Mouse (Mus musculus): ENCODE data around the gene Trit1. TPM values are rescaled to one million over a fixed set of nuclear protein-coding genes. Genes with fewer than 3 reads are reported as not detected.
A peak's percentile ranks its signal among the peaks of the same experiment; 100 is the strongest.

Trit1 gene
- polyA plus RNA-seq, 1 experiment = 0.85 TPM

GRCm38 (mm10) chr4:123013949-123014406 is 2.4 kb upstream of the Trit1 start:
- TF ChIP-seq GATA1 (IDR thresholded peaks at IDR 0.05; ENCODE audit: borderline replicate concordance, low read length) (no peak), FLI1 (IDR thresholded peaks at IDR 0.05; ENCODE audit: low read length) (no peak)
- H3K27me3 ChIP-seq (replicated peaks) = peaks cover 7% of the 10 kb centered on the region
- no peak overlapping the region for H3K4me3 ChIP-seq (replicated peaks)
- peaks cover 44% of the 10 kb centered on the region for H3K4me1 ChIP-seq
- H3K9me3 ChIP-seq = peaks cover 6% of the 10 kb centered on the region
- peaks cover 5% of the 10 kb centered on the region for H3K36me3 ChIP-seq (replicated peaks; ENCODE audit: low read length)

- TF ChIP-seq GATA1 (IDR thresholded peaks at IDR 0.05; ENCODE audit: borderline replicate concordance, low read length) (no peak), FLI1 (IDR thresholded peaks at IDR 0.05; ENCODE audit: low read length) (no peak)
- Histone ChIP-seq H3K27me3 (replicated peaks) (peaks cover 6% of the 10 kb centered on the region), H3K36me3 (replicated peaks; ENCODE audit: low read length) (peaks cover 9% of the 10 kb centered on the region), H3K4me3 (replicated peaks) (no peak overlapping the region), H3K9me3 (peaks cover 6% of the 10 kb centered on the region), H3K4me1 (peaks cover 48% of the 10 kb centered on the region)
Observed at GRCm38 (mm10) chr4:123014501-123015282, 1.7 kb upstream of the Trit1 start.

GRCm38 (mm10) chr4:123021591-123021990 is 5.2 kb downstream of the Trit1 start:
- TF ChIP-seq FLI1 (IDR thresholded peaks at IDR 0.05; ENCODE audit: low read length) = no peak
- TF ChIP-seq GATA1 (IDR thresholded peaks at IDR 0.05; ENCODE audit: borderline replicate concordance, low read length) = no peak
- peaks cover 41% of the 10 kb centered on the region for H3K36me3 ChIP-seq (replicated peaks; ENCODE audit: low read length)
- H3K4me3 ChIP-seq (replicated peaks) = no peak overlapping the region
- peaks cover 55% of the 10 kb centered on the region for H3K4me1 ChIP-seq
- peaks cover 6% of the 10 kb centered on the region for H3K9me3 ChIP-seq
- no peaks in the 10 kb centered on the region for H3K27me3 ChIP-seq (replicated peaks)

- no peaks in the 10 kb centered on the region for H3K27me3 ChIP-seq (replicated peaks)
- H3K36me3 ChIP-seq (replicated peaks; ENCODE audit: low read length) = peaks cover 51% of the 10 kb centered on the region
- H3K4me3 ChIP-seq (replicated peaks) = no peak overlapping the region
- H3K9me3 ChIP-seq = peaks cover 6% of the 10 kb centered on the region
- peaks cover 56% of the 10 kb centered on the region for H3K4me1 ChIP-seq
- no peak for TF ChIP-seq FLI1 (IDR thresholded peaks at IDR 0.05; ENCODE audit: low read length)
- no peak for TF ChIP-seq GATA1 (IDR thresholded peaks at IDR 0.05; ENCODE audit: borderline replicate concordance, low read length)
Observed at GRCm38 (mm10) chr4:123022896-123023295, 6.5 kb downstream of the Trit1 start.

GRCm38 (mm10) chr4:123025418-123025817 is 9.0 kb downstream of the Trit1 start:
- peak overlapping the region; percentile 81 for H3K4me3 ChIP-seq (replicated peaks)
- H3K36me3 ChIP-seq (replicated peaks; ENCODE audit: low read length) = peaks cover 51% of the 10 kb centered on the region
- H3K9me3 ChIP-seq = peaks cover 6% of the 10 kb centered on the region
- peaks cover 46% of the 10 kb centered on the region for H3K4me1 ChIP-seq
- TF ChIP-seq GATA1 (IDR thresholded peaks at IDR 0.05; ENCODE audit: borderline replicate concordance, low read length) = no peak
- H3K27me3 ChIP-seq (replicated peaks) = no peaks in the 10 kb centered on the region

- Histone ChIP-seq H3K9me3 (peaks cover 6% of the 10 kb centered on the region), H3K4me3 (replicated peaks) (peak overlapping the region; percentile 85), H3K4me1 (peaks cover 46% of the 10 kb centered on the region), H3K27me3 (replicated peaks) (no peaks in the 10 kb centered on the region), H3K36me3 (replicated peaks; ENCODE audit: low read length) (peaks cover 50% of the 10 kb centered on the region)
- TF ChIP-seq FLI1 (IDR thresholded peaks at IDR 0.05; ENCODE audit: low read length) (no peak), GATA1 (IDR thresholded peaks at IDR 0.05; ENCODE audit: borderline replicate concordance, low read length) (no peak)
Observed at GRCm38 (mm10) chr4:123026161-123026560, 9.8 kb downstream of the Trit1 start.

DNA sequence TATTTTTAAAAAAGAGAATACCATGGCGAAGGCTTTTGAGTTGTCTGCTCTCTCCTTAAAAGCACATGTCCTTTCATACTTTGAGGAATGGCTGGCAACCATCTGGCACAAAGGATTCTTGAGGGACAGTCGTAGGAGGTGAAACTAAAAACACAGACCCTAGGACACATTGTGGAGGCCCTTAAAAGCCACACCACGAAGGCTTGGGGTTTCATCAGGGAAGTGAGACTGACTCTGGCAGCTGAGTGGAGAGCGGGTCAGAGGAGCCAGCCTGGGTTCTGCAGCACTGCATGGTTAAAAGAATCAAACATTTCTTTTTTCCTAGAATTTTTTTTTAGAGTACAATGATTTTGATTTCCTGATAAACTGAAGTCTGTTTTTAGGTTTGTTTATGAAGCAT is 10.2 kb downstream of the Trit1 start:
- Histone ChIP-seq H3K4me1 (peaks cover 43% of the 10 kb centered on the region), H3K27me3 (replicated peaks) (no peaks in the 10 kb centered on the region), H3K36me3 (replicated peaks; ENCODE audit: low read length) (peaks cover 51% of the 10 kb centered on the region), H3K9me3 (peaks cover 6% of the 10 kb centered on the region), H3K4me3 (replicated peaks) (peak overlapping the region; percentile 31)
- TF ChIP-seq FLI1 (IDR thresholded peaks at IDR 0.05; ENCODE audit: low read length) = no peak
- no peak for TF ChIP-seq GATA1 (IDR thresholded peaks at IDR 0.05; ENCODE audit: borderline replicate concordance, low read length)

- H3K9me3 ChIP-seq = no peaks in the 10 kb centered on the region
- H3K27me3 ChIP-seq (replicated peaks) = no peaks in the 10 kb centered on the region
- no peak overlapping the region for H3K4me3 ChIP-seq (replicated peaks)
- peaks cover 70% of the 10 kb centered on the region for H3K36me3 ChIP-seq (replicated peaks; ENCODE audit: low read length)
- no peak for TF ChIP-seq FLI1 (IDR thresholded peaks at IDR 0.05; ENCODE audit: low read length)
- no peak for TF ChIP-seq GATA1 (IDR thresholded peaks at IDR 0.05; ENCODE audit: borderline replicate concordance, low read length)
- peaks cover 29% of the 10 kb centered on the region for H3K4me1 ChIP-seq
Observed at GRCm38 (mm10) chr4:123034841-123035240, 18.4 kb downstream of the Trit1 start.

DNA sequence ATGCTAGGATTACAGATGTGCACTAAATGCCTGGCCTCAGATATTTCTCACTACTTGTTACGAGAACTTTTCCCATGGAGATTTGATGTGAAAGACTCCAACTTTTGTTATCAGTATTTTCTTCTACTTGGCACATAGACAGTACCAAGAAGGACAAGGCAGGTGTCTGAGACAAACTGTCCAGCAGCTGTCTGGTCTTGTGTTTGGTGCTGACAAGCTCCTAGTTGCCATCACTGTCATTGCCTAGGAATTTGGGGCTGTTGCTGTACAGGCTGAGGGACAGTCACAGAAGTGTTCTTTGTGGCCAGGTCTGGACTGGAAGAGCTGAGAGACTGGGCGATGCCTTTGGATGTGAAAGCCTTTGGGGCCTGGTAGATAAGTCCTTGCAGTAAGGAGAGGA is 19.2 kb downstream of the Trit1 start:
- TF ChIP-seq GATA1 (IDR thresholded peaks at IDR 0.05; ENCODE audit: borderline replicate concordance, low read length) (no peak), FLI1 (IDR thresholded peaks at IDR 0.05; ENCODE audit: low read length) (no peak)

GRCm38 (mm10) chr4:123036710-123037109 is 20.3 kb downstream of the Trit1 start:
- peaks cover 29% of the 10 kb centered on the region for H3K4me1 ChIP-seq
- TF ChIP-seq FLI1 (IDR thresholded peaks at IDR 0.05; ENCODE audit: low read length) = no peak
- TF ChIP-seq GATA1 (IDR thresholded peaks at IDR 0.05; ENCODE audit: borderline replicate concordance, low read length) = no peak
- no peaks in the 10 kb centered on the region for H3K27me3 ChIP-seq (replicated peaks)
- H3K9me3 ChIP-seq = no peaks in the 10 kb centered on the region
- H3K4me3 ChIP-seq (replicated peaks) = no peak overlapping the region
- peaks cover 76% of the 10 kb centered on the region for H3K36me3 ChIP-seq (replicated peaks; ENCODE audit: low read length)

More for the DNA sequence above, 19.2 kb downstream of the Trit1 start:
- Histone ChIP-seq H3K36me3 (replicated peaks; ENCODE audit: low read length) (peaks cover 78% of the 10 kb centered on the region), H3K4me1 (peaks cover 29% of the 10 kb centered on the region), H3K9me3 (no peaks in the 10 kb centered on the region), H3K27me3 (replicated peaks) (no peaks in the 10 kb centered on the region), H3K4me3 (replicated peaks) (no peak overlapping the region)

Data from megakaryocyte, embryonic 14.5 days (primary cell).